Mouse (Mus musculus): ENCODE data around the gene Tmem59.

The Tmem59 gene

GRCm38 (mm10) chr4:107178182-107178829 is at the start of gene Tmem59:
Tmem59 (plus strand) TSS chr4:107178399.
- peak; percentile 100 for DNase-seq (ENCODE audit: low read depth)

DNA sequence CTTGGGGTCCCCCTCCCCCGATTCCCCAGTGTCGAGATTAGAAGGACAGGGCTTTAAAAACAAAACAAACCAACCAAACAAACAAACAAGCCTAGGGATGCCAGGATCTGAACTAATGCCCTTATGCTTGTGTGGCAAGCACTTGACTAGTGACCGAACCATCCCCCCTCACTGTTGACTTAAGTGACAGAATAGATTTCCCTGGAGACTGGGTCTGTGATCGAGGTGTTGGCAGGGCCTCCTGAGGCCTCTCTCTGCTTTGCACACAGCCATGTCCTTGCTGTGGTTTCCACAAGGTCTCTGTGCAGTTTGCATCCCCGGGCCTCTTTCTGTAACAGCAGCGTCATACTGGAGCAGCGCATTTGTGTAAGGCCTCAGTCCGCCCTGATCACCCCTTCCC is 48.8 kb upstream of the Tmem59 start:
- DNase-seq (ENCODE audit: low read depth): no peak

DNA sequence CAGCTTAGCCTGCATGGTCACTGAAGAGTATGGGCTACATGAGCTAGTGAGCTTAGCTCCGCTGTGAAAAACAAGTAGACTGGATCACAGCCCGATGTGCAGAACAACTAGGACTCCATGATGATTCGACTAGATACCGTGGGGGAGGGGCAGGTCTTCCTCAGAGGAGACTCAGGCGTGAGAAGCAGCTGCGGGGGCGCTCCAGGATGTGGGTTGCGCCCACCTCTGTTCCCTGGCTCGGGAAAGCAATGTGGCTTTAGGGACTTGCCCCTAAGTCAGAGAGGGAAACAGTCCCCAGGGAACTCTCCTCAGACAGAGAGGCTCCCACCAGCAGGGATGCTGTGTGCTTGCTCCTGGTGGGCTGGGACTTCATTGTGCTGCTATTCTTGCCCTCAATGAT is 47.7 kb upstream of the Tmem59 start:
- DNase-seq (ENCODE audit: low read depth): no peak

DNA sequence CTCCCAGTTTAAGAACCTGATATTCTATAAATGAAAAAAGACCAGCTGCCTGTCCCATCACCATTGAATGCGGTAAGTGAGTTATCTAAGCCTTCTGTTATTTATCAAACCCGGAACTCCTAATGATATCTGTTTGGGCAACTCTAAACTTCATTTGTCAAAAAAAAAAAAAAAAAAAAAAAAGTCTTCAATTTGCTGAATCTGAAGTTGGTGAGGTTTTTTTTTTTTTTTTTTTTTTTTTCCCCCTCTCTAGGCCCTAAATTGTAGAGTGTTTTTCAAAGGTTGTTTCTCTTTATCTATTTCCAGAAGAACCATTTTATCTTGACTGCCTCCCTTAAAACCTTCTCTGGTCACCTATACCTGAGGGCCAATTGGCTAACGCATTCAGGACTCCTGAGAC is 43.3 kb upstream of the Tmem59 start:
- no peak for DNase-seq (ENCODE audit: low read depth)

DNA sequence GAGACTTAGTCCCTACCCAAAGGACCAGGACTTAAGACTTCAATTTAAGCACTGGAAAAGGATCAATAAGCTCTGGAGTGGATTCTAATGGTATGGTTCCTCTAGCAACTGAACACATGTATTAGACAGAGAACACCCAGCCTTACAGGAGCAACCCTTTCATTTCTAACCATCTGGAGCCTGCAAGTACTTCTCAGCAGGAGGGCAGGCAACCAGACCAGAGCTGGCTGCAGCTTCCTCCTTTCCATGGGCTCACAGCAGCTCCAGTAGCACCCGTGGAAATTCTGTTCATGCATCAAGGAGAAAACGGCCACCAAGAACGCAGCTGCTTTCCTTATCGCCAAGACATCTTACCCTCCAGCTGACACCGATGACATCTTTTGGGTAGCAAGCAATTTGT is 42.5 kb upstream of the Tmem59 start:
- no peak for DNase-seq (ENCODE audit: low read depth)

DNA sequence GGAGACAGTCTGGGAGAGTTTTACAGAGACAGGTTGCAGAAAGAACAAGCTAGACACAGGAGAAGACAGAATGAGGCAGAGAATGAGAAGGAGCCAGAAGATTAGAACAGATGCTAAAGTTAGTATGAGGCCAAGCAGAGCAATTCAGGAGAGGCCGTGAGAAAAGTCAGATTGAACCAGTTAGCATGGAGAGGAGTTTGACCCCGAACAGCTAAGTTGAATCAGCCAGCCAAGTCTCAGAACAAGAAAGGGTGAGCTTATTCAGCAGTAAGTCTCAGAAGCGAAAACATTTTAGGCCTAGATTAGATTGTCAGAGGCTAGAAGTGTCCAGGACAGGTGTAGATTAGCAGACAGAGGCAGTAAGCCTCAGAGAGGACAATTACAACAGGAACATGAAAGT is 41.7 kb upstream of the Tmem59 start:
- no peak for DNase-seq (ENCODE audit: low read depth)

DNA sequence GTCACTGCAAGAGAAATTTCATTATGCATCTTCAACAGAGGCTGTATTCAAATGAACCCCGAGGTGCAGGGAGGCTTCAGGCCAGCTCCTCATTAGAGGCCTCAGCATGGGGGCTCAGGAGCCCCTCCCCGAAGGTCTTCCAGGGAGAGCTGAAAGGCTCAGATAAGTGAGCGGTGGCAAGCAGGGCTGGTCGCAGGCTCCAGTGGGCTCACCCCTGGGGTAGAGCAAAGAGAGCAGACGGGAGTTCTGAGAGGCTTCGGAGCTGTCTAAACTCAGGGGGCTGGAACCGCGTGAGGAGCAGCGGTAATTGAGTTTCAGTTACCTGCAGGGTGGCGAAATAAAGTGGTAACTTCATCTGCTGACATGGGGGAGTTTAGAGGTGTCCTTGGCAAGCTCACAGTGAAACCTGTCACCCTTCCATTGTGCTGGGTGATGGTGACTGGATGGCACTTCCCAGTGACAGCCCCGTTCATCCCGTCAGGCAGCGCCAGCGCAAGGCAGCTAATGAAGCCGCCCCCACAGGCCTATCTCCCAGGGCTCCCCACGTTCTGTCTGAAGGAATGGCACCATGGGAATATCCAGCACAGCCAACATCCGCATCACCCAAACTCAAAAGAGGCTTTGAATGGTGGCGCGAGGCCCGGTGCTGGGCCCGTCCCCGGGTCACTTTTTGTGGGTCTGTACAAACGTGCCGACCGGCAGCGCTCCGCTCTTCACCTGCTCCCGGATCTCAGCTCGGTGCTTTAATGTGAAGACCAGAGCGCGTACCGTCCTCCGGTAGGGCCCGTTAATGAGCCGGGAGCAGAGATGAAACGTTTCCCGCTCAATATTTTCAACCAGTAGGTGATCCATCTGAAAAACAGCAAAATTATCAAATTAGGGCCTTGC is 39.0 kb upstream of the Tmem59 start:
- DNase-seq (ENCODE audit: low read depth): no peak

GRCm38 (mm10) chr4:107139836-107140631 is 38.2 kb upstream of the Tmem59 start:
- DNase-seq (ENCODE audit: low read depth): no peak

- DNase-seq (ENCODE audit: low read depth): no peak
Measured at GRCm38 (mm10) chr4:107143511-107143910, 34.7 kb upstream of the Tmem59 start.

GRCm38 (mm10) chr4:107150991-107151390 is 27.2 kb upstream of the Tmem59 start:
- no peak for DNase-seq (ENCODE audit: low read depth)

- no peak for DNase-seq (ENCODE audit: low read depth)
Measured at GRCm38 (mm10) chr4:107152571-107152970, 25.6 kb upstream of the Tmem59 start.

GRCm38 (mm10) chr4:107156983-107157401 is 21.2 kb upstream of the Tmem59 start:
- no peak for DNase-seq (ENCODE audit: low read depth)

DNA sequence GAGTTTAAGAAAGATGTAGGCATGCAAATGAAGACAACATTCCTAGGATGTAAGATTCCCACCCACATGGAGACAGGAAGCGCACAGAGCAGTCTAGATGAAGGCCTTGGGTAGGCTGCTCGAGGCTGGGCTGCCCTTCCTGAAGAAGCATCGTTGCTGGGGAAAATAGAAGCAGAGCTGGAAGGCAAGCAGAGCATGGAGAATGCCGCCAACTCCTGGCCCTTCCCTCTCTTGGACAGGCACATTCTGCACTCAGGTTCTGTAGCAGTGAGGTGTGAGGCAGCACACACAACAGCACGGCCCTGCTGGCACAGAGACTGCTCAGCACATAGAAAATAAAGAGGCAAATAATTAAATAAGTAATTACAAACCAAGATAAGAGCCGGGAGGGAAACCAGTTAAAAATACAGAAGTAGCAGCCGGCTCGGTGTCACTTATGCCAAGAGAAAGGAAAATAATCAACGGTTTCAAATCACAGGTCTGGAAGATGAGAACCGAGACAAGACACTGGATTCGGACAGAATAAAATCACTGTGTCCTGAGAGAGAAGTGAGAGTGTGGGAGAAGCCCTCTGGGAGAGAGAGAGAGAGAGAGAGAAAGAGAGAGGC is 18.9 kb upstream of the Tmem59 start:
- no peak for DNase-seq (ENCODE audit: low read depth)

DNA sequence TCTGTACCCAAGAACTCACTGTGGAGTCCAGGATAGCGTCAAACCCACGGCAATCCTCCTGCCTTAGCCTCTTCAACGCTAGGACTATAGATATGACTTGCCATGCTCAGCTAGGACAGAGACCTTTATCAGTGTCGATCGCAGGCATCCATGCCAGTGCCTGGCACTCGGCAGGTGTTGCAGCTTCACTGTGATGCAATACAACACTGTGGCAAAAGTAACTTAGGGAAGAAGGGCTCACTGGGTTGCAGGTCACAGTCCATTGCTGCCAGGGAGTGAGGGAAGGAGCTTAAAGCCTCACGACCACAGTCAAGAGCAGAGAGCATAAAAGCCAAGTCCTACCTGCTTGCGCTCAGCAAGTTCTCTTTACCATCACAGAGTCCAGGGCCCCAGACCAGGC is 18.0 kb upstream of the Tmem59 start:
- no peak for DNase-seq (ENCODE audit: low read depth)

DNA sequence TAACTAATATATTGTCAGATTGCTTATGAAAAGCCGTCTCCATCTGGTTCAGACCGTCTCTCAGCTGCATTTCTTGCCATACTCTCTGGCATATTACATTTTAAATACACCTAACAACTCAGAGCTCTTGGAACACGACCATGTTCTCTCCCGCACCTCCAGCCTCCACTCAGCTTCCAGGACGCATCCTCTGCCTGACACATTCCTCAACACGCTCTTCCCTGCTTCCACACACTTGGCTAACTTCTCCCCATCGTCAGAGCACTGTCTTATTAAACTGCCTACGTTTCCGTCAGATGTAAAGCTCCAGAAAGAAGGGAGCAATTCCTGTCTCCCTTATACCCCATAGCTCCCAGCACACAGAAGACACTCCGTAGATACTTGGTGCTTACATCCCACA is 14.9 kb upstream of the Tmem59 start:
- DNase-seq (ENCODE audit: low read depth): no peak

GRCm38 (mm10) chr4:107163756-107164587 is 14.2 kb upstream of the Tmem59 start:
- DNase-seq (ENCODE audit: low read depth): peak; percentile 93

DNA sequence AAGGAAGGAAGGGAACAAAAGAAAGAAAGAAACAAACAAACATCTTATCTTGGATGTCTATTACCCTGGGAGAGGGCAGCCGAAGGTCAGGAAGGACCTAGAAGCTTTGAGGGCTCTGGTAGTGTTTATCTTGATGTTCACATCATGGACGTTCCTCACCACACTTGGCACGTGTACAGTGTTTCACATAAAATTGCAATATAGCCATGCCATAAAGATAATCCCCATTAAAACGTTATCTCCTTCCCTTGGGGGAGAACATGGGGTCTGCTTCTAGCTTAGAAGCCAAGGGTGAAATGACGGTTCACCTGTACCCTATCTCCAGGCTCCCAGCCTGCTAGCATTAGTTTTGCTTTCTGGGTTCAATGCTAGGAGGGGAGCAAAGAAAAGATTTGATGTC is 11.5 kb upstream of the Tmem59 start:
- no peak for DNase-seq (ENCODE audit: low read depth)

DNA sequence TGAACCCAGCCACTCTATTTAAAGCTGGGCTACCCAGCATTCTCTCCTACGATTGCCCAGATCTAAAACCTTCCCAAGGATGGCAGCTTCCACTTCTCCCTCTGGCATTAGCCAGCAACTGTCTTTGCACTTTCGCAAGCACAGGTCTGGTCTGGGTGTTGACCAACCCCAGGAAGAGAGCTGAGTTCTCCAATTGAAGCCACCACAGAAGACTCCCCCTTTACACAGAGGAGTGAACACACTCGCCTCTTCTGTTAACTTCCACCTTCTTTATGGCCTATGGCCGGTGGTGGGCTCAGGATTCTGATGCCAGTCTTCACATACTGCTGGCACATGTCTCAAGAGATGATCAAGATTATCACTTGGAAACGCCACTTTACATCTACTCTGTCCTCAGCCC is 10.4 kb upstream of the Tmem59 start:
- no peak for DNase-seq (ENCODE audit: low read depth)

DNA sequence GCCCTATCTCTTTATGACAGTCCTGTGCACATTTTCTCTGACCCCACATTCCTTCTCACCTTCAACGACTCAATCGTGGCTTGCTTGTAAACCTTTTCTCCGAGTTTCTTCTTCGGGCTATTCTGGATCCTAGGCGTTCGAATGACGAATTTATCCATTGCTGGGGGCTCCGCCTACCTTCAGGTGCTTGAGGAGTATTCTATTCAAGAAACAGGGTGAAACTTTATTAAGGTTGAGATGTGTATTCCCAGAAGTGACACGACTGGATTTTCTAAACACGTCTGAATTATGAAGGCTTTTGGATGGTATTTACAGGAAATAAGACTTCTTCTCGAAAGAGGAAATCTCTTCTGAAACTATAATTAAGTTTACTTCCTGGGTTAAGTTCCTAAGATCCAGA is 693 bp upstream of the Tmem59 start:
- no peak for DNase-seq (ENCODE audit: low read depth)

DNA sequence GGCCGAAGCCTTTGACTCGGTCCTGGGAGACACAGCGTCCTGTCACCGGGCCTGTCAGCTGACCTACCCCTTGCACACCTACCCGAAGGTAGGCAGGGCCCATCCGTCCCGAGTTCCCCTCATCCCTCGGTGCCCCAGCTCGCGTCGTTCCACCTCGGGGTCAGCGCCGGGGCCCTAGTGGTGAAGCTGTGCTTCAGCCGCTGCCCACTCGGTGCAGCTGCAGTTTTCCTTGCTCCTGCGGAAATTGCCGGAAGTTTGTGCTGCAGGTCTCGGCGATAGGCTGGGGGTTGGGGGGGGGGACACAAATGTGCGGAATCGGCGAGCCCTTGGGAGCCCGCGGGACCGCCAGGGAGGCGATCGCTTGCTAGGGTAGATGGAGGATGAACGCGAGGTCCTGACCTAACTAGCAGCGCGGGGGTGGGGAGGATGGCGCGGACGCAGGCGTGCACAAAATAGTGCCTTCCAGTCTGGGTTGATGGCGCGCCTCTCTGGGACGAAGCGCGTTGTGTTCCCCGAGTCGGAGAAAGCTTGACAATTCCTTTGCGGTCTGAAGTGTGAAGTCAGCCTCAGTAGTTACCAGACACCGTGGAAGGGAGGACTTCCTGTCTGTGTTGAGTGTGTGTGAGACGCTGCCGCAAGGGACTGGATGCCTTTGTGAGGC is 761 bp downstream of the Tmem59 start, which contains the start of gene Tceanc2:
TSS of gene Tceanc2 (minus strand) at position 287 of the 661 bp plus-strand sequence.
- peak; percentile 68 for DNase-seq (ENCODE audit: low read depth)

DNA sequence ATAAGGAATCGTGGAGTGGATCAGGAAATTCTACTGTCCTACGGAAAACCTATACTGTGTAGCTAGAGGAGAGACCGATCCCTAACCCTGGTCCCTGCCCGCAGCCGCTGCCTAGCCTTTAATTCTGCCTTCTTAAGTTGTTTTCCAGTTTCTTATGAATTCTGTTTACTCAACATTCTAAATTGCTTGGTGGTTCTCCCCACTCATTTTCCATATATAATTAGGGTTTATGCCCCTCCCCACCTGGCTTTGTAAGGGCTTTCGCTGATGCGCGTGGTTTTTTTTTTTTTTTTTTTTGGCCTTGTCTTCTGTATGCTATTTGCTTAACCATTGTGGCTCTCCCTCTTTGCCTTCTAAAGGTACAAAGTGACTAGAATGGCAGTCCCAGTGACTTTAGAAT is 1.4 kb downstream of the Tmem59 start:
- DNase-seq (ENCODE audit: low read depth): peak; percentile 40
